Mouse (Mus musculus): ENCODE measurements around the gene Sytl1. TPM values are rescaled to one million over a fixed set of nuclear protein-coding genes. Genes with fewer than 3 reads are reported as not detected.
A peak's percentile ranks its signal among the peaks of the same experiment; 100 is the strongest.

Gene Sytl1
- polyA plus RNA-seq, 1 experiment from 2014 or later: 0.78 TPM

DNA sequence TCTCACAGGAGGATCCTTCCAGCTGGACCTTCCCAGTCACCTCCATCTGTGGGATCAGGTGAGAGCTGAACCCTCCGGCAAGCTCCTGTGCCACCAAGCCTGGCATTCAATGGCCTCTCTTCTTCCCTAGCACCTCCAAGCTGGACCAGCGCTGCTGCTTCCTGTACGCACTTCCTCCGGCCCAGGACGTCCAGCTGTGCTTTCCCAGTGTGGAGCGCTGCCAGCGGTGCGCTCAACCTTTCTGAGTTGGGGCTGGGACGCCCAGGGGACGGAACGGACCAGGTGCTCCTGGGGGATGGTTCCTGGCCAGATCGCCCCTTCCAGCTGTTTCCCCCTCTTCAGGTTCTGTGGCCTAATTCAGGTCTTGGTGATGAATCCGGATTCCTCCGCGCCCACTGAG, 15.8 kb downstream of the Sytl1 start:
- Histone ChIP-seq H3K4me1 (peaks cover 32% of the 10 kb centered on the region), H3K9me3 (no peaks in the 10 kb centered on the region), H3K27me3 (replicated peaks) (peaks cover 97% of the 10 kb centered on the region), H3K9ac (0 out of 2 replicates have a peak overlapping the region, but pooled peaks have one; percentile 8), H3K4me3 (peak overlapping the region; percentile 6; the same call in 1 of the 2 replicates), H3K27ac (replicated peaks) (no peak overlapping the region), H3K36me3 (no peaks in the 10 kb centered on the region), H3K4me2 (peak overlapping the region; percentile 8)
- 26% methylated on average over 15 of the region's 15 CpGs for whole genome bisulfite sequencing
- ATAC-seq (ENCODE audit: extremely low read depth, insufficient number of reproducible peaks, low FRiP score, low TSS enrichment): no peak

DNA sequence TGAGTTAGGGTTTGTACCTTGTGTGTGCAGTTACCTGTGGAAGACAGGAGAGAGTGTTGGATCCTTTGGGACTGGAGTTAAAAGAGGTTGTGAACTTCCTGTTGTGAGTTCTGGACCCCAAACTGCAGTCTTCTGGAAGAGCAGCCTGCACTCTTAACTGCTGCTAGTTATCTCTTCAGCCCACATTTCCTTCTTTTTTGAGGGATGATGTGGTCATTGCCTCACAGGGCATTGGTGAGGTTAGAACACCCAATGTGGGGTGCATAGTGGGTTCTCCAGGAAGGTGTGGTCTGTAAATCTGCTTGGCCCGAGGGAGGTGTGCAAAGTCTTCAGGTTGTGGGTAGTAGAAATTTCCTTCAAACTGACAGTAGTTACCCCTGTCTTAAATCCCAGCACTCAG, 18.6 kb downstream of the Sytl1 start:
- Histone ChIP-seq H3K36me3 (no peaks in the 10 kb centered on the region), H3K4me1 (peaks cover 34% of the 10 kb centered on the region), H3K4me3 (no peak overlapping the region), H3K9ac (no peak overlapping the region), H3K9me3 (no peaks in the 10 kb centered on the region), H3K4me2 (no peak overlapping the region), H3K27ac (replicated peaks) (no peak overlapping the region), H3K27me3 (replicated peaks) (peaks cover 78% of the 10 kb centered on the region)
- 81% methylated on average over 1 of the region's 1 CpGs for WGBS
- ATAC-seq (ENCODE audit: extremely low read depth, insufficient number of reproducible peaks, low FRiP score, low TSS enrichment): no peak

DNA sequence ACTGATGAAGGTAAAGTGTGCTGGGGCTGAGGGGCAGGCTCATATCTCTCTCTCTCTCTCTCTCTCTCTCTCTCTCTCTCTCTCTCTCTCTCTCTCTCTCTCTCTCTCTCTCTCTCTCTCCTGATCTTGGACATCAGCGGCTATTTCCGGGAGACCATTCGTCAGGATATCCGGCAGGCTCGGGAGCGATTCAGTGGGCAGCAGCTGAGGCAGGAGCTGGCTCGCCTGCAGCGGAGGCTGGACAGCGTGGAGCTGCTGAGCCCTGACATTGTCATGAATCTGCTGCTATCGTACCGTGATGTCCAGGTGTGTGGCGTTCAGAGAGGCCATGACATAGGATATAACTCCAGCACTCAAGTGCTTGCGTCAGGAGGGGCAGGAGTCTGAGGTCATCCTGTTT, 19.4 kb downstream of the Sytl1 start:
- peaks cover 74% of the 10 kb centered on the region for H3K27me3 ChIP-seq (replicated peaks)
- H3K4me3 ChIP-seq: no peak overlapping the region
- no peak overlapping the region for H3K27ac ChIP-seq (replicated peaks)
- H3K4me1 ChIP-seq: peaks cover 34% of the 10 kb centered on the region
- WGBS: 45% methylated on average over 13 of the region's 13 CpGs
- H3K9ac ChIP-seq: peak overlapping the region; percentile 40; the same call in 1 of the 2 replicates
- ATAC-seq (ENCODE audit: extremely low read depth, insufficient number of reproducible peaks, low FRiP score, low TSS enrichment): no peak
- H3K4me2 ChIP-seq: no peak overlapping the region
- H3K36me3 ChIP-seq: no peaks in the 10 kb centered on the region
- H3K9me3 ChIP-seq: no peaks in the 10 kb centered on the region

DNA sequence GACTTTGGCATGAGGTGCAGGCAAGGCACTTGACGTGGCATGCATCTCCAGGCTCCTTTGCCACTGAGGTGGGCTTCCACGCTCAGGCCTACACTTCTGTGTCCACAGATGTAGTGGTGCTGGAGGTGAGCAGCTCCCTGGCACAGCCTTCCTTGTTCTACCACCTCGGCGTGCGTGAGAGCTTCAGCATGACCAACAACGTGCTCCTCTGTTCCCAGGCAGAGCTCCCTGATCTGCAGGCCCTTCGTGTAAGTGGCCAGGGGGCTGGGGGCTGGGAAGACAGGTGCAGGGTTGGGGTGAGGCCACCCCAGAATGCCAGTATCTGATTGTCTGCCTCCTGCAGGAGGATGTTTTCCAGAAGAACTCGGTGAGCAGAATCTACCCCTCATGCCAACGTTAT, 20.2 kb downstream of the Sytl1 start:
- H3K4me1 ChIP-seq: peaks cover 34% of the 10 kb centered on the region
- WGBS: 69% methylated on average over 9 of the region's 9 CpGs
- H3K27me3 ChIP-seq (replicated peaks): peaks cover 65% of the 10 kb centered on the region
- no peak for ATAC-seq (ENCODE audit: extremely low read depth, insufficient number of reproducible peaks, low FRiP score, low TSS enrichment)
- no peaks in the 10 kb centered on the region for H3K36me3 ChIP-seq
- no peak overlapping the region for H3K4me3 ChIP-seq
- H3K27ac ChIP-seq (replicated peaks): no peak overlapping the region
- no peaks in the 10 kb centered on the region for H3K9me3 ChIP-seq
- H3K4me2 ChIP-seq: no peak overlapping the region
- H3K9ac ChIP-seq: no peak overlapping the region

DNA sequence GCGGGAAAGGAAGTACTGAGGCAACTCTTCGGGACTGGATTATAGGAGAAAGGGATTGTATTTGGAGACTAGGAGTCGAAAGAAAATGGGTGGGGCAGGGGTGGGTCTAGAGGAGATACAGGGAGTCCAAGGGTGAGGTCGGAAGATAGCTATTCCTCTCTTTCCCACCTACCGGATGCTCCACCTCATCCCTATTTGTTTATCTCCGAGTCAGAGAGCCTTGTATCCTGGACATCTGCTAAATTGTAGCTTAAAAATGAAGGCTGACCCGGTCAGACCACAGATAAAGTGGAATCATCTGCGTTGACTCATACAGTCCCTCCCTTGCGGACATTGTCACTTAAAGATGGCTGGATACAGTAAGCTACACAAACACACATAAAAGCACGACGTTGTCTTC, 21.0 kb downstream of the Sytl1 start:
- Histone ChIP-seq H3K36me3 (no peaks in the 10 kb centered on the region), H3K9ac (peak overlapping the region; percentile 69; the same call in 1 of the 2 replicates), H3K4me1 (peaks cover 28% of the 10 kb centered on the region), H3K27me3 (replicated peaks) (peaks cover 60% of the 10 kb centered on the region), H3K27ac (replicated peaks) (peak overlapping the region; percentile 79; the same call in 1 of the 2 replicates), H3K4me2 (peak overlapping the region; percentile 97), H3K4me3 (peak overlapping the region; percentile 70), H3K9me3 (no peaks in the 10 kb centered on the region)
- WGBS: 18% methylated on average over 11 of the region's 11 CpGs
- no peak for ATAC-seq (ENCODE audit: extremely low read depth, insufficient number of reproducible peaks, low FRiP score, low TSS enrichment)

DNA sequence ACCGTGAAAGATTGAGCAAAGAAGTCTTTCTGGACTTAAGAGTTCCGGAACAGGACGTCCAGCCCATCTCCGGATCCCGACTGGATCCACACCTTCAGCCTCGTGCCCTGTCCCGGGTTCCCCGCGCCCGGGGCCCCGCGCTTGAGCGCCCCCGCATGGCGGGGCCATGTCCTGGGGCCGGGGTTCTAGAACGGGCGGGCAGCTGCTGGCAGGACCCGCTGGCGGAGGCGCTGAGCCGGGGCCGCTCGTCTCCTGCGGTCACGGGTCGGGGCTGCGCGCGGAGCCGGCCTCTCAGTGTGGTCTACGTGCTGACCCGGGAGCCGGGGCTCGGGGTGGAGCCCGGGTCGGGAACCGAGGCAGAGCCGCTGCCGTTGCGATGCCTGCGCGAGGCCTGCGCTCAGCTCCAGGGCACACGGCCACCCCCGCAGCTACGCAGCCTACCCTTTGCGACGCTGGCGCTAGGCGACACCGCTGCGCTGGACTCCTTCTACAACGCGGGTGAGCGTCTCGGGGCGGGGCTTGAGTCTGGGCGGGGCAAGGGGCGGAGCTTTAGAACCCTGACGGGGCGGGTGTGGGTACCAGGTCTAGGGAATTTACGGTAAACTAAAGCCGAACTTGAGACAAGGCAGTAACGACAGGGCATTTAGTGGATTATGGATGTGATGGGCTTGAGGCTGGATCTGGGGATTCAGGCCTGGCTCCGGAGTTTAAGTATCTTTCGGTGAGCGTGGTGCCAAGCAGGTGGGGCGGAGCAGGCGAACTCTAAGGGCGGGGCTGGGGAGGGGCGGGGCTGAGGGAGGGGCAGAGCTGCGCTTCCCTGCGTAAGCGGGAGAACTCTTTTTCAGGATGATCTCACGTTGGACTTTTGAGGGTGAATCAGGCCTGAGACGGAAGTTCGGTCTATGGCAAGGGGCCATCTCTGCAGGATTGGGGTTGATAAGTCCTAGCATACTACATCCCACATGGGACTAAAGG, 21.7 kb downstream of the Sytl1 start:
- Histone ChIP-seq H3K27me3 (replicated peaks) (peaks cover 56% of the 10 kb centered on the region), H3K9me3 (no peaks in the 10 kb centered on the region), H3K4me2 (peak overlapping the region; percentile 97), H3K4me1 (peaks cover 31% of the 10 kb centered on the region), H3K4me3 (peak overlapping the region; percentile 70), H3K9ac (peak overlapping the region; percentile 85), H3K27ac (replicated peaks) (peak overlapping the region; percentile 79), H3K36me3 (no peaks in the 10 kb centered on the region)
- ATAC-seq (ENCODE audit: extremely low read depth, insufficient number of reproducible peaks, low FRiP score, low TSS enrichment): peak; percentile 89
- WGBS: under 1% methylated on average over 75 of the region's 78 CpGs

DNA sequence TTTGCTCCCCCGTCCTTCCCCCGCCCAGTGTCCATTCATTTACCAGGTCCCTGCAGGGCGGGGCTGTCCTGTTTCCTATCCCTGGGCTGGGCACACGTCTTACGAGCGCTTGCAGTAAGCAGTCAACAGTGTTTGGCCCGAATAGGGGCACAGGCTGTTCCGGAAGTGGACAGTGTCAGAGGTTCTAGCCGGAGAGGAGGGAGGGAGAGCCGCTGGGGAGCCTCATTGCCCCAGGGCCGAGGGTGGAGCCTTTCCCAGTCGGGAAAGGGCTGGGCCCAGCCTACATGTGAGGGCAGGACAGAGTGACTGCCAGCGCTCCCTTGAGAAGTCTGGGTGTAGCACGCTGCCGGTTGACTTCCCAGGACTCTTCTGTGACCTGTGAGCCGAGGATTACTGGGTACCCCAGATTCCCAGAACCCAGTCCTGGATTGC, 22.4 kb downstream of the Sytl1 start, which contains the start of gene Map3k6:
Gene Map3k6, plus strand, starts transcription at position 329 of the 432 bp plus-strand sequence.
- peak within 1 kb of the TSS; percentile 70 for H3K4me3 ChIP-seq
- no peak for ATAC-seq (ENCODE audit: extremely low read depth, insufficient number of reproducible peaks, low FRiP score, low TSS enrichment)
- H3K9ac ChIP-seq: peak within 1 kb of the TSS; percentile 85
- no peaks in the 10 kb centered on the region for H3K36me3 ChIP-seq
- peak within 1 kb of the TSS; percentile 79 for H3K27ac ChIP-seq (replicated peaks)
- 5% methylated on average over 16 of the region's 16 CpGs for WGBS
- peak within 1 kb of the TSS; percentile 97 for H3K4me2 ChIP-seq
- no peaks in the 10 kb centered on the region for H3K9me3 ChIP-seq
- peaks cover 53% of the 10 kb centered on the region for H3K27me3 ChIP-seq (replicated peaks)
- H3K4me1 ChIP-seq: peaks cover 31% of the 10 kb centered on the region

DNA sequence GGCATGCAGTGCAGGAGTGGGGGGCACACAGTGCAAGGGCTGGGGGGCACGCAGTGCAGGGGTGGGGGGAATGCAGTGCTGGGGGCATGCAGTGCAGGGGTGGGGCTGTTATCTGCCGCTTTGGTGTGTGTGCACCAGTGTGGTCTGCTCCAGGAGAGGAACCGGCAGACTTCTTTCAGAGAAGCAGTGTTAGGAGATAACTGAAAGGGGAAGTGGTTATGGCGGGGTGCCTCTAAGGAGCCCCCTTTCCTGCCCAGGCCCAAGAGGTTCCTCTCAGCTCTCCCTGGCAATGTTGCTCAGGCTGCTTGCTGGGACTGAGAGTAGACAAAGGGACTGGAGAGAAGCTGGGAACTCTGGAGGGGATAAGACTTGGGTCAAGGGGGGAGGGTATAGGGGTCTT, 25.0 kb downstream of the Sytl1 start:
- Histone ChIP-seq H3K4me3 (no peak overlapping the region), H3K27ac (replicated peaks) (no peak overlapping the region), H3K4me1 (peaks cover 27% of the 10 kb centered on the region), H3K27me3 (replicated peaks) (peaks cover 41% of the 10 kb centered on the region), H3K4me2 (no peak overlapping the region), H3K9me3 (no peaks in the 10 kb centered on the region), H3K36me3 (no peaks in the 10 kb centered on the region), H3K9ac (no peak overlapping the region)
- no peak for ATAC-seq (ENCODE audit: extremely low read depth, insufficient number of reproducible peaks, low FRiP score, low TSS enrichment)
- 43% methylated on average over 4 of the region's 4 CpGs for WGBS

DNA sequence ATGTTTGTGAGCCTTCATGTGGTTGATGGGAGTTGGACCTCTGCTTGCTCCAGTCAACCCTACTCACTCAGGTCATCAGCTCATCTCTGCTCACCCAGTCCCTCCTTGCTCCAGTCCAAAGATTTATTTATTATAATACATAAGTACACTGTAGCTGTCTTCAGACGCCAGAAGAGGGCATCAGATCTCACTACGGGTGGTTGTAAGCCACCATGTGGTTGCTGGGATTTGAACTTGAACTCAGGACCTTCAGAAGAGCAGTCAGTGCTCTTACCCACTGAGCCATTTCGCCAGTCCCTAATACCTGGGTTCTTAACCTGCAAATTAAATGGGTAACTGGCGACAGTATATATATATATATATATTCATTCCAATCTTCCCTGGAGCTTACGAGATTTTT, 27.5 kb downstream of the Sytl1 start:
- H3K27me3 ChIP-seq (replicated peaks): peaks cover 40% of the 10 kb centered on the region; the same call in 1 of the 2 replicates
- 76% methylated on average over 5 of the region's 5 CpGs for whole genome bisulfite sequencing
- no peak overlapping the region for H3K4me3 ChIP-seq
- no peak overlapping the region for H3K27ac ChIP-seq (replicated peaks)
- no peak overlapping the region for H3K4me2 ChIP-seq
- peaks cover 12% of the 10 kb centered on the region for H3K4me1 ChIP-seq
- no peaks in the 10 kb centered on the region for H3K9me3 ChIP-seq
- H3K9ac ChIP-seq: no peak overlapping the region
- ATAC-seq (ENCODE audit: extremely low read depth, insufficient number of reproducible peaks, low FRiP score, low TSS enrichment): no peak
- no peaks in the 10 kb centered on the region for H3K36me3 ChIP-seq

DNA sequence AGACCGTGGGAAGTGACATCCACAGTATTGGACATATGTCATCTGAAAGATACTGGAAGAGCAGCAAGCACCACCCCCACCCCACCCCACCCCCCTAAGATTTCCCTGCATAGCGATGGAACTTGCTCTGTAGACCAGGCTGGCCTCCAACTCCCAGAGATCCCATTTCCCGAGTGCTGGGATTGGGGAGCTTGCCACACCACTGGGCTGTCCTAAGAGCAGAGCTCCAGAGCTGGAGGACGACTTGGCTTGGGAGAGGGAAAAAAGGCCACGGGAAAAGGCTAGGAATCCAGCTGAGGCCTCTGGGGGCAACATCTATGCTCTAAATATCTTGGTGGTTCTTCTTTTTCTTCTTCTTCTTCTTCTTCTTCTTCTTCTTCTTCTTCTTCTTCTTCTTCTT, 28.1 kb downstream of the Sytl1 start:
- Histone ChIP-seq H3K4me1 (peaks cover 9% of the 10 kb centered on the region; the same call in 1 of the 2 replicates), H3K4me3 (no peak overlapping the region), H3K9ac (no peak overlapping the region), H3K27ac (replicated peaks) (no peak overlapping the region), H3K4me2 (no peak overlapping the region), H3K27me3 (replicated peaks) (peaks cover 38% of the 10 kb centered on the region; the same call in 1 of the 2 replicates), H3K9me3 (no peaks in the 10 kb centered on the region), H3K36me3 (no peaks in the 10 kb centered on the region)
- WGBS: 49% methylated on average over 5 of the region's 5 CpGs
- ATAC-seq (ENCODE audit: extremely low read depth, insufficient number of reproducible peaks, low FRiP score, low TSS enrichment): no peak

DNA sequence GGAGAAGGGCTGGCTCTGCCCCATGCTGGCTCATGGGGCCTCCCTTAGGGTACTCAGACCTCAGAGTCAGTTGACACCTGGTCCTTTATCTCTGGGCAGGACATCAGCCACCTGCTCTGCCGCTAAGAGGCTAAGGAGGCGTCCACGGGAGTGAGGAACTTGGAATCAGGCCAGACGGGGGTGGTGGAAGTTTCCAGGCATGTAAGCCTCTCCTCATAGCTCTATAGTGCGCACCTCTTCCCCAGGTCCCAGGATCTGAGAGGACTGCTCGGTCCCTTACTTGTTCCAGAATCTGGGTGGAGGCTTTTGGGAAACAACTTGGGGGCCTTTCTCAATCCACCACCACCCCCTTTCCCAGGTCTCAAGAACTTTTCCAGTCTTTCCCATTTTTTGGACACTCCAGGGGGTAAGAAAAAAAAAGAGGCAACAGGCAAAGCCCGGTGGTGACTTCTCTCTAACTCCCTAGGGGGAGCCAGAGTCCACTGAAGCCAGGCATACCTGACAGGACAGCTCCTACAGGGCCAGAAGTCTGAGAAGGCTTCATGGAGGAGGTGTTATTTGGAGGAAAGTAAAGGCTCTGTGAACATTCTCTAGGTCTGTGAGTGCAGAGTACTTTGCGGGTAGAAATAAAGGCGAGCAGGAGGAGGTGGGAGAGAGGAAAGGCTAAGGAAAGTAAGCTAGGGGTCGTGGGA, 29.5 kb downstream of the Sytl1 start:
- Histone ChIP-seq H3K4me2 (no peak overlapping the region), H3K27ac (replicated peaks) (no peak overlapping the region), H3K9ac (no peak overlapping the region), H3K4me1 (peaks cover 9% of the 10 kb centered on the region; the same call in 1 of the 2 replicates), H3K9me3 (no peaks in the 10 kb centered on the region), H3K4me3 (no peak overlapping the region), H3K36me3 (no peaks in the 10 kb centered on the region), H3K27me3 (replicated peaks) (peaks cover 32% of the 10 kb centered on the region; the same call in 1 of the 2 replicates)
- 29% methylated on average over 10 of the region's 10 CpGs for WGBS
- ATAC-seq (ENCODE audit: extremely low read depth, insufficient number of reproducible peaks, low FRiP score, low TSS enrichment): no peak; the same call in 1 of the 2 replicates
